Mouse (Mus musculus): ENCODE measurements around the gene Wfdc8. TPM values are rescaled to one million over a fixed set of nuclear protein-coding genes. Genes with fewer than 3 reads are reported as not detected.

Gene Wfdc8
- total RNA-seq, 2 experiments from 2014 or later: not detected

DNA sequence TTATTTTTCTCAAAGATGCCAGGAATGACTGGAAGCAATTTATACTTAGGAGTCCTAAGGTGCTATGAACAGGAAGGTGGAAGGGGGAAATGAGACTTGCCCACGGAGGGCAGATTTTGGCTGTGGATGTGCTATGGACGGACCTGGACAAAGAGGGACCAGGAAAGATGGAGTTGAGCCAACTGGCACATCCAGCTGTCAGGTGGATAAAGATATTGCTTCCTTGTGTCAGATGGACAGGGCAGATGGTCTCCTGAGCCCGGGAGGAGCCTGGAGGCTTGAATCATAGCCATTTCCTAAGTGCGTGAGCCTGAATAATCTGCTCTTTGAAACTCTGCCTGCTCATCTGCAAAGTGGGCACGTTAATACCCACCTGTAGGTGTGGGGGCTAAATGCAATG lies 49.1 kb downstream of the Wfdc8 start:
- ATAC-seq (replicated peaks; ENCODE audit: low FRiP score, poor library complexity, severe bottlenecking): no peak

DNA sequence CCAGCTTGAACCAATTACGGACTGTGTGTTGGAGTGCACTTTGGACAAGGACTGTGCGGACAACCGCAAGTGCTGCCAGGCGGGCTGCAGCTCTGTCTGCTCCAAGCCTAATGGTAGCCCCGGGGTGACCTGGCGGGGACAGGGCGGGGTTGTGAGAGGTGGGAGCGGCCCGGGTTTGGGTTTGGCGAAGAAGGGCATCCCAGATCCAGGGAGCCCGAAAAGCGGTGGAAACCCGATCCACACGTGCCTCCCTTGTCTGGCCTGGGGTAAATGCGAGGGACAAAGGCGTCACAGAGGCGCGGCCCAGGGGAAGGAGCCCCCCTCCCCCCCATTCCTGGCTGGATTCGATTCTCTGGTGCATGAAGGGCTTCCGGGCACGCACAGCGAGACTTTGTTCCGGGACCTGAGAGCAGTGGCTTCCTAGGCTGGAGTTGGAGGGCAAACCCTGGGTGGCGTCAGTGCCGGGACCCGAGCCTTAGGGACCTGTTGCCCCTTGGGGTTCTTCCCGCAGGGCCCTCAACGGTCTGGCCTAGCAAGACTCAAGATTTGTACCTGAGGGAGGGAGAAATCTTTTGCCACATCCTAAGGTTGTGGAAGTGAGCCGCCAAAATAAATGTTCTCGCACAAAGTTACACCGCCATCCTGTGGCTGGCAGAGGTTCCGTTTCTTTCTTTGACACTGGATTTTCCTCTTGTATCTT lies 49.9 kb downstream of the Wfdc8 start:
- ATAC-seq (replicated peaks; ENCODE audit: low FRiP score, poor library complexity, severe bottlenecking): no peak

DNA sequence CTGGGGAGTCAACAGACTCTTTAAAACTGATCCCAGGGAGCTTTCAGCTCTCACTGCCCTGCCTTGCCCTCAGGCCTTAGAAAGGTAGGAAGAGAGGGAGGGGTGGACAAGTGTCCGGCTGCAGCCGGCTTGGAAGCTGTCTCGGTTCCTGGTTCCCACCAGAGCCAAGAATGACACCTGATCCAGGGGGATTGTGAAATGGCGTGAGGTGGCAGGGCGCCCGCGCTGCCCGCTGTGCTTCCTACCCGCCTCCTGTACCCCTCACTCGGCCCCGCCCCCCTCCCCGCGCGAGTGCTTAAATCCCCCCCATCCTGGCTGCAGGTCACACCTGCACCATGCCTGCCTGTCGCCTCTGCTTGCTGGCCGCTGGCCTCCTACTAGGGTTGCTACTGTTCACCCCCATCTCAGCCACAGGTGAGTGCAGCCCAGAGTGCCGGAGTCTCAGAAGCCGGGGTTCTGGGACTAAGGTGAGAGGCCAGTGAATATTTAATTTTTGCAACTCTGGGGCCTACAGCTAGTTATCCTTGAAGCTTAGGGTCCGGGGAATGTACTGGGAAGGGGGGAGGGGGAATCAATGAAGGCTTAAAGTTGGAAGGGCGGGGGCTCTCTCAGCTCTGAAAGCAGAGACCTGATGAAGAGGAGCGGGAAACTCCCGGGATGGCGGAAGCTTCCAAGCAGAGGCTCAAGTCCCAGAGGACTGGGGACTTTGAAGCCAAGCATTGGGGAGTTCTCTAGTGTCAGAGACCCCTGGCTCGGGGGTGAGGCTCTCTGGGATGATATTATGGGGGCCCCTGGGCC lies 50.8 kb downstream of the Wfdc8 start, which contains the start of gene Wfdc2:
Gene Wfdc2, plus strand, starts transcription at position 23 of the 798 bp plus-strand sequence.
- no peak for ATAC-seq (replicated peaks; ENCODE audit: low FRiP score, poor library complexity, severe bottlenecking)

DNA sequence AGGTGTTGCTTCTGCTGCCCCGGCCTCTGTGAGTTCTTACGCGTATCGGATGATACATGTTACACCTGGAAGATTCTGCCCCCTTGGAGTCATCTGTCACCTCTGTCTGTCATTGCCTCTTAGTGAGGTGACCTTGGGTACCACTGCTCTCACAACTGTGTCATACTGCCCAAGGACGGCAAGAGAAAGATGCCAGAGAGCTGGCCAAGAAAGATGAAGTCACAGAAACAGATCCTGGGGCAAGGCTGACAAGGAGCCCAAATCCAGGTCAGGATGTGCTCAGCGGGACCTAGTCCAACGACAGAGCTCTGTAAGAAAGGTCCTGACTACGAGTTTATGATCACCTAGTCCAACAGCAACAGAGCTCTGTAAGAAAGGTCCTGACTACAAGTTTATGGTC lies 53.3 kb downstream of the Wfdc8 start:
- ATAC-seq (replicated peaks; ENCODE audit: low FRiP score, poor library complexity, severe bottlenecking): no peak

DNA sequence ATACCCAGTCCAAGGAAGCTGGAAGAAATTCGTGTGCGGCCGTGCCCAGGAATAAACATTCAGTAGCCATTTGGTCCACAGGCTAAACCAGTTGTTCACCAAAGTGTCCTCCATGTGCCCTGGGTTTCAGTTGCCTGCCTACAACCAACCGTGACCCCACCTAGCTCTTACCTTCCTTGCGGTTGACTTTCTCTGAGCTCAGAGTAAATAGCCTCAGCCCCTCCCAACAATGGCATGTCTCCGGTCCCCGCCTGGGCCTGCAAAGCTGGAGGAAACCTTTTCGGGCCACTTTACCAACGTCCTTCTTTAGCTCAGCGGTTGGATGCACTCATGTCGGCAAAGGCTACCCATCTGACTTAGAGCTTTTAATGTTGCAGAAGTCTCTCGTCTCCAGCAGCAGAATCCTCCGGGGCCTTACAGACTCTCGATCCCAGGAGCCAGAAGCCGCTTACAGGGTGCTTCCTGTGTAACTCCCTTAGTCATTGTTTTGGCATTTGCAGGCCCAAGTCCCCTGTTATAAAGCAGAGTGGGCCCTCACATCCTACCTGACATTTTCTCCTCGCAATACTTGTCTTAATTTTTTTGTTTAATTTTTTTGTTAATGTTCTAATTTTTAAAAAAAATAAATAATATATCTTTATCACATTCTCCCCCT lies 54.3 kb downstream of the Wfdc8 start:
- no peak for ATAC-seq (replicated peaks; ENCODE audit: low FRiP score, poor library complexity, severe bottlenecking)

DNA sequence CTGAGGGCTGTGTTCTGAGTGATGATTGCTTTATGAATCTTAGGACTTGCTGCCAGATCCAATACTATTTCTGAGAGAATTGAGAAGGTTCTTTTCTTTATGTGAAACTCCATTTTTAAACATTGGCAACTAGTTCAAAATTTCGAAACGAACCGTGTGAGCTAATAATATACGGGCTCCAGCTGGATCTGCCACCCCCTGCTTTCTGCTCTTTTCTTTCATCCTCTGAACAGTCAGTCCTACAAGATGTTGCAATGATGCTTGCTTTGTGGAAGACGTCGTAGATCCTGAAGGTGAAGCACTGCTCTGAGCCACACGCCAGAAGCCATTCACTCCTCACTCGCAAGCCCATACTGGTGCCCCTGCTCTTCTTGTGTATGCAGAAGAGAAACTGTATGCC lies 55.0 kb downstream of the Wfdc8 start:
- ATAC-seq (replicated peaks; ENCODE audit: low FRiP score, poor library complexity, severe bottlenecking): no peak

DNA sequence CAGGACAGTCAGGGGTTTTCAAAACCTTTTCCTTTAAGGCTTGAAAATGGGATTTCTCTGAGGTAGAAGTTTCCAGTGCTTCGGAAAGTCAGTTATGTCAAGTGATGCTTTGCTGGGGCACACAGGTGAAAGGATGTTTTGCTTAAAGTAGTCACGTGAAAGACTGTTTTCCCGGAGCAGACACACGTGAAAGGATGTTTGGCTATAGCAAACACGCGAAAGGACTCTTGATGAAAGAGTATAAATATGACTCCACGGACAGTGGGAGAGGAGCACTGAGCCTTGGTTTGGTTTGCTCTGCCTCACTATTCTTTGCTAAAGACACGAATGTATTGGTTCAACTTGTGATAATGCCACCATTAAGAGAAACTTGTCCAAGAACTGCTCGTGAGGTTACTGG lies 61.9 kb downstream of the Wfdc8 start:
- no peak for ATAC-seq (replicated peaks; ENCODE audit: low FRiP score, poor library complexity, severe bottlenecking)

DNA sequence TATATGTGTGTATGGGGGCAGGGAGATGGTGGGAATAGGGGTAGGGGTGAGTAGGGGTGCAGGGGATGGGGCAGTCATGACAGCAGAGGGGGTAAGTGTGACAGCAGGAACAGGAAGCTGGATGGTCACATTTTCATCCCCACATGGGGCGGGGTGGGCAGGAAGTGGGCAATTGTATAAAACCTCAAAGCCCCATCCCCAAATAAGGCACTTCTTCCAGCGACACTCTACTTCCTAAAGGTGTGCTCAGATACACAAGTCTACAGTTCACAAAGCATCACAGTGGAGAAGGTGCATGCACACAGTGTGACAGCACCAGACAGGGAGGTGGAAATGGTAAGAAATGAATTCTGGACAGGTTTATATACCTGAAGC lies 62.5 kb downstream of the Wfdc8 start:
- no peak for ATAC-seq (replicated peaks; ENCODE audit: low FRiP score, poor library complexity, severe bottlenecking)

DNA sequence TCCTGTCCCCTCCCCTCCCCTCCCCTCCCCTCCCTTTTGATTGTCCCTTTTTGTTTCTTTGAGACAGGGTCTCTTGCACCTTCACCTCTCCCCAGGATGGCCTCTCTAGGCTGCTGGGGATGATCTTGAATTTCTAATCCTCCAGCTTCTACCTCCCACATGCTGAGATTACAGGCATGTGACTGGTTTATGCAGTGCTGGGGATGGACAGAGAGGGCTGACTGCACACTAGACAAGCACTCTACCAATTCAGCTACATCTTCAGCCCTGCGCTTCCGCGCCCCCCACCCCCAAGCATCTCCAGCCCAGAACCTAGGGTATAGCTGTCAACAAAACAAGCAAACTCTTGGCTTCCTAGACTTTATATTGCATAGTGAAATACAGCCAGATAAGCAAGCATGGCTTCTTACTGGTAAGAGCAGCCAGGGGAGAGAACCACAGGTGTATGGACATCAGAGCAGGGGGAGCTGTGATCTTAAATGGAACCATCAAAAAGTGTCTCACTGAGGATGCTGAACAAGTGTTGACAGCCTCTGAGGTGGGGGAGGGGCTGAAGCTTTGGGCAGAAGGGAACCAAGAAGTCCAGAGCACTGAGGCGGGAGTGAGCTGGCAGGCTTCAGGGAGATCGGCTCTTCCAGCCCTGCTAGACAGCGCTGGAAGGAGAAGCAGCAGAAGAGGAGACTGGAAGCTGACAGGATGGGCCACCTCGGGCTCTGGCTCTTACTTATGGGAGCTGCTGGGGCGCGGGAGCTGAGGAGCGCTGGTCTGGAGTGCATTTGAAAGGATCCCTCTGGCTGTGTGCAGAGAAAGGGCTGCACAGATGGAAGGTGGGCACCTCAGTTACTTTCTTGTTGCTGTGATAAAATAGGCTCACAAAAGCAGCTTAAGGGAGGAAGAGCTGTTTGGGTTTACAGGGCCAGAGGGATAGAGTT lies 63.2 kb downstream of the Wfdc8 start:
- ATAC-seq (replicated peaks; ENCODE audit: low FRiP score, poor library complexity, severe bottlenecking): no peak

DNA sequence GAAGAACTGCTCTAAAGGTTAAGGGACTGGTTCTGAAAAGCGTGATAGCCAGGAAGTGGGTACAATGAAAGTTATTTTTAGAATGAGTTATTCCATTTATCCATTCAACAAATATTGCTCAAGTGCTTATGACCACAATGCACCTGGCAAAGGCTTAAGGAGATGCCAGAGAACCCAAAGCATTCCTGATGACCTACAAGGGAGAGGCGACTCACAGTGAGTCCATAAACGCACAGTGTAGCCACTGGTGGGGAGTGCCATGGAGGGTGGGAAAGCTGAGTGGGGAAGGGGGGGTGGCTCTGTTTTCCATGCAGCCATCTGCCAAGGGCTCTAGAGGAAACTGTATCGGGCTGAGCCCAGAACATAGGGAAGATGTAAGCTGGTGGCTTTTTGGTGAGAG lies 64.1 kb downstream of the Wfdc8 start:
- ATAC-seq (replicated peaks; ENCODE audit: low FRiP score, poor library complexity, severe bottlenecking): no peak

Other genes with a start within 250 kb of the Wfdc8 start
Only the 30 nearest of the 33 such genes appear.
- gene Rbpjl, start 210.5 kb downstream of the Wfdc8 start, total RNA-seq (2015; ENCODE audit: low replicate concordance): not detected in 2 replicates
- gene Rbpjl, start 210.5 kb downstream of the Wfdc8 start, total RNA-seq (2017; ENCODE audit: low replicate concordance): not detected in 2 replicates
- gene Matn4, start 208.5 kb downstream of the Wfdc8 start, total RNA-seq (2015; ENCODE audit: low replicate concordance): not detected in 2 replicates
- not detected in 2 replicates for gene Matn4, start 208.5 kb downstream of the Wfdc8 start, total RNA-seq (2017; ENCODE audit: low replicate concordance)
- gene Sdc4, start 169.7 kb downstream of the Wfdc8 start, total RNA-seq (2015; ENCODE audit: low replicate concordance): 2.5 and 7.2 TPM in 2 replicates
- 5.7 and 7.2 TPM in 2 replicates for gene Sdc4, start 169.7 kb downstream of the Wfdc8 start, total RNA-seq (2017; ENCODE audit: low replicate concordance)
- 8.8 and 10.8 TPM in 2 replicates for gene Sys1, start 156.7 kb downstream of the Wfdc8 start, total RNA-seq (2015; ENCODE audit: low replicate concordance)
- gene Sys1, start 156.7 kb downstream of the Wfdc8 start, total RNA-seq (2017; ENCODE audit: low replicate concordance): 3.1 and 5.3 TPM in 2 replicates
- gene Gm20458, start 152.7 kb downstream of the Wfdc8 start, total RNA-seq (2015; ENCODE audit: low replicate concordance): not detected in 2 replicates
- not detected in 2 replicates for gene Gm20458, start 152.7 kb downstream of the Wfdc8 start, total RNA-seq (2017; ENCODE audit: low replicate concordance)
- gene Trp53tg5, start 139.9 kb downstream of the Wfdc8 start, total RNA-seq (2015; ENCODE audit: low replicate concordance): not detected in 2 replicates
- not detected in 2 replicates for gene Trp53tg5, start 139.9 kb downstream of the Wfdc8 start, total RNA-seq (2017; ENCODE audit: low replicate concordance)
- gene Dbndd2, start 127.5 kb downstream of the Wfdc8 start, total RNA-seq (2015; ENCODE audit: low replicate concordance): 6.3 TPM in 1 of 2 replicates, not detected in the other
- 0.61 TPM in 1 of 2 replicates, not detected in the other for gene Dbndd2, start 127.5 kb downstream of the Wfdc8 start, total RNA-seq (2017; ENCODE audit: low replicate concordance)
- 18.0 and 22.7 TPM in 2 replicates for gene Pigt, start 116.1 kb downstream of the Wfdc8 start, total RNA-seq (2015; ENCODE audit: low replicate concordance)
- 7.7 and 26.9 TPM in 2 replicates for gene Pigt, start 116.1 kb downstream of the Wfdc8 start, total RNA-seq (2017; ENCODE audit: low replicate concordance)
- not detected in 2 replicates for gene Wfdc2, start 51.2 kb downstream of the Wfdc8 start, total RNA-seq (2015; ENCODE audit: low replicate concordance)
- not detected in 2 replicates for gene Wfdc2, start 51.2 kb downstream of the Wfdc8 start, total RNA-seq (2017; ENCODE audit: low replicate concordance)
- not detected in 2 replicates for gene Spint3, start 40.2 kb downstream of the Wfdc8 start, total RNA-seq (2015; ENCODE audit: low replicate concordance)
- not detected in 2 replicates for gene Spint3, start 40.2 kb downstream of the Wfdc8 start, total RNA-seq (2017; ENCODE audit: low replicate concordance)
- gene Wfdc6a, start 28.2 kb downstream of the Wfdc8 start, total RNA-seq (2015; ENCODE audit: low replicate concordance): not detected in 2 replicates
- gene Wfdc6a, start 28.2 kb downstream of the Wfdc8 start, total RNA-seq (2017; ENCODE audit: low replicate concordance): not detected in 2 replicates
- not detected in 2 replicates for gene Eppin, start 20.0 kb downstream of the Wfdc8 start, total RNA-seq (2015; ENCODE audit: low replicate concordance)
- gene Eppin, start 20.0 kb downstream of the Wfdc8 start, total RNA-seq (2017; ENCODE audit: low replicate concordance): not detected in 2 replicates
- gene Wfdc6b, start 104 bp downstream of the Wfdc8 start, total RNA-seq (2015; ENCODE audit: low replicate concordance): not detected in 2 replicates
- gene Wfdc6b, start 104 bp downstream of the Wfdc8 start, total RNA-seq (2017; ENCODE audit: low replicate concordance): not detected in 2 replicates
- gene Wfdc16, start 25.2 kb upstream of the Wfdc8 start, total RNA-seq (2015; ENCODE audit: low replicate concordance): not detected in 2 replicates
- gene Wfdc16, start 25.2 kb upstream of the Wfdc8 start, total RNA-seq (2017; ENCODE audit: low replicate concordance): not detected in 2 replicates
- gene Wfdc10, start 42.4 kb upstream of the Wfdc8 start, total RNA-seq (2015; ENCODE audit: low replicate concordance): not detected in 2 replicates
- not detected in 2 replicates for gene Wfdc10, start 42.4 kb upstream of the Wfdc8 start, total RNA-seq (2017; ENCODE audit: low replicate concordance)
- gene Wfdc9, start 43.0 kb upstream of the Wfdc8 start, total RNA-seq (2015; ENCODE audit: low replicate concordance): not detected in 2 replicates
- not detected in 2 replicates for gene Wfdc9, start 43.0 kb upstream of the Wfdc8 start, total RNA-seq (2017; ENCODE audit: low replicate concordance)
- not detected in 2 replicates for gene Wfdc11, start 60.5 kb upstream of the Wfdc8 start, total RNA-seq (2015; ENCODE audit: low replicate concordance)
- not detected in 2 replicates for gene Wfdc11, start 60.5 kb upstream of the Wfdc8 start, total RNA-seq (2017; ENCODE audit: low replicate concordance)
- not detected in 2 replicates for gene Wfdc13, start 71.5 kb upstream of the Wfdc8 start, total RNA-seq (2015; ENCODE audit: low replicate concordance)
- not detected in 2 replicates for gene Wfdc13, start 71.5 kb upstream of the Wfdc8 start, total RNA-seq (2017; ENCODE audit: low replicate concordance)
- gene Spint4, start 84.9 kb upstream of the Wfdc8 start, total RNA-seq (2015; ENCODE audit: low replicate concordance): not detected in 2 replicates
- gene Spint4, start 84.9 kb upstream of the Wfdc8 start, total RNA-seq (2017; ENCODE audit: low replicate concordance): not detected in 2 replicates
- not detected in 2 replicates for gene Spint5, start 101.7 kb upstream of the Wfdc8 start, total RNA-seq (2015; ENCODE audit: low replicate concordance)
- gene Spint5, start 101.7 kb upstream of the Wfdc8 start, total RNA-seq (2017; ENCODE audit: low replicate concordance): not detected in 2 replicates
- 4.2 and 6.1 TPM in 2 replicates for gene Wfdc3, start 132.3 kb upstream of the Wfdc8 start, total RNA-seq (2015; ENCODE audit: low replicate concordance)
- gene Wfdc3, start 132.3 kb upstream of the Wfdc8 start, total RNA-seq (2017; ENCODE audit: low replicate concordance): 2.3 and 2.8 TPM in 2 replicates
- 64.6 and 69.2 TPM in 2 replicates for gene Dnttip1, start 132.4 kb upstream of the Wfdc8 start, total RNA-seq (2015; ENCODE audit: low replicate concordance)
- 44.0 and 58.0 TPM in 2 replicates for gene Dnttip1, start 132.4 kb upstream of the Wfdc8 start, total RNA-seq (2017; ENCODE audit: low replicate concordance)
- 1,168 and 1,264 TPM in 2 replicates for gene Ube2c, start 156.3 kb upstream of the Wfdc8 start, total RNA-seq (2015; ENCODE audit: low replicate concordance)
- 649 and 1,020 TPM in 2 replicates for gene Ube2c, start 156.3 kb upstream of the Wfdc8 start, total RNA-seq (2017; ENCODE audit: low replicate concordance)
- not detected in 2 replicates for gene Tnnc2, start 166.3 kb upstream of the Wfdc8 start, total RNA-seq (2015; ENCODE audit: low replicate concordance)
- not detected in 2 replicates for gene Tnnc2, start 166.3 kb upstream of the Wfdc8 start, total RNA-seq (2017; ENCODE audit: low replicate concordance)
- gene Snx21, start 172.2 kb upstream of the Wfdc8 start, total RNA-seq (2015; ENCODE audit: low replicate concordance): not detected in 2 replicates
- 0.13 TPM in 1 of 2 replicates, not detected in the other for gene Snx21, start 172.2 kb upstream of the Wfdc8 start, total RNA-seq (2017; ENCODE audit: low replicate concordance)
- gene Acot8, start 191.3 kb upstream of the Wfdc8 start, total RNA-seq (2015; ENCODE audit: low replicate concordance): 23.8 and 30.6 TPM in 2 replicates
- gene Acot8, start 191.3 kb upstream of the Wfdc8 start, total RNA-seq (2017; ENCODE audit: low replicate concordance): 33.6 and 58.4 TPM in 2 replicates
- gene Zswim3, start 191.5 kb upstream of the Wfdc8 start, total RNA-seq (2015; ENCODE audit: low replicate concordance): 2.5 and 7.2 TPM in 2 replicates
- 1.3 and 2.3 TPM in 2 replicates for gene Zswim3, start 191.5 kb upstream of the Wfdc8 start, total RNA-seq (2017; ENCODE audit: low replicate concordance)
- 1.1 and 5.4 TPM in 2 replicates for gene Zswim1, start 209.1 kb upstream of the Wfdc8 start, total RNA-seq (2015; ENCODE audit: low replicate concordance)
- 0.30 TPM in 1 of 2 replicates, not detected in the other for gene Zswim1, start 209.1 kb upstream of the Wfdc8 start, total RNA-seq (2017; ENCODE audit: low replicate concordance)
- not detected in 2 replicates for gene Spata25, start 214.9 kb upstream of the Wfdc8 start, total RNA-seq (2015; ENCODE audit: low replicate concordance)
- not detected in 2 replicates for gene Spata25, start 214.9 kb upstream of the Wfdc8 start, total RNA-seq (2017; ENCODE audit: low replicate concordance)
- gene Ctsa, start 219.2 kb upstream of the Wfdc8 start, total RNA-seq (2015; ENCODE audit: low replicate concordance): 34.0 and 35.3 TPM in 2 replicates
- gene Ctsa, start 219.2 kb upstream of the Wfdc8 start, total RNA-seq (2017; ENCODE audit: low replicate concordance): 38.9 and 43.0 TPM in 2 replicates